Mouse (Mus musculus): Measurements from ENCODE around the gene Zfhx3. TPM values are rescaled to one million over a fixed set of nuclear protein-coding genes. Genes with fewer than 3 reads are reported as not detected.

The Zfhx3 gene
- total RNA-seq, 2 experiments from 2014 or later, result 4.2 to 5.5 TPM

GRCm38 (mm10) chr8:108733385-108733784 lies 790.9 kb downstream of the Zfhx3 start:
- no peak for DNase-seq (ENCODE audit: low spot score in 2 of 2)

GRCm38 (mm10) chr8:108736442-108736841 lies 794.0 kb downstream of the Zfhx3 start:
- DNase-seq (ENCODE audit: low spot score in 2 of 2), result no peak

DNA sequence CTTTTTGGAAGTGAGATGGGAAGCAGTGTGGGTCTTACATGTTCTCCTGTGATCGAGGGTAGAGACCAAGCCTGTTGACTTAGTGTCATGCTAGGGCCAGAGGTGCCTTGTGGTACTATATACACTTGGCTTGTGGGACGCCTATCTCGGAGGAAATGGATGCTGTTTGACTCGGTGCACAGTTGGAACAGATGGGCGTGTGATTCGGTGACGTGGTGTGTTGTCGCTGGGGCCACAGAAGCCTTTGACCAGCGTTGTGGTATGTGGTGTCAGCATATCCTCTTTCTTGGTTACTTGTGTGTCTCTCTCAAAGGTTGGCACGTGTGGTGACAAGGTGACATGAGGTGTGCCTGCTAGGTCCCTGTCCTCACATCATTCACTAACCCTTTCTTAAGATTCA lies 795.7 kb downstream of the Zfhx3 start:
- no peak for DNase-seq (ENCODE audit: low spot score in 2 of 2)

DNA sequence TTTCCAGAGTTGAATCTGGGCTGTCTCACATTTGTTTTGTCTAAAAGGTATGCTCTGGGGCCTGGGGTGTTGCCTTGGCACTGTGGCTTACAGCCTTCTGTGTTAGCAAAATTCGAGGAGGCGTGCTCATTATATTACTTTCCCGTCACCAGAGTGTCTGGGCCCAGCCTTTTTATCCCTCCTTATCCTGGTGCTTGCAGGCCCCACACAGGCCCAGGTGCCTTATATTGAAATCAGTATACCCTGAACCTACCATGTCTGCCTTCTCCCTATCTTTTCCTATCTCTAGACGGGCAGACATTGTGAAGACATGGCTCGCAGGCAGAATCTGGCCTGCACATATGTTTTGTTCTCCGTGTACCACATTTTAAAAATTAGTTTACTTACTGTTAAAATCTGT lies 797.1 kb downstream of the Zfhx3 start:
- DNase-seq (ENCODE audit: low spot score in 2 of 2), result no peak

DNA sequence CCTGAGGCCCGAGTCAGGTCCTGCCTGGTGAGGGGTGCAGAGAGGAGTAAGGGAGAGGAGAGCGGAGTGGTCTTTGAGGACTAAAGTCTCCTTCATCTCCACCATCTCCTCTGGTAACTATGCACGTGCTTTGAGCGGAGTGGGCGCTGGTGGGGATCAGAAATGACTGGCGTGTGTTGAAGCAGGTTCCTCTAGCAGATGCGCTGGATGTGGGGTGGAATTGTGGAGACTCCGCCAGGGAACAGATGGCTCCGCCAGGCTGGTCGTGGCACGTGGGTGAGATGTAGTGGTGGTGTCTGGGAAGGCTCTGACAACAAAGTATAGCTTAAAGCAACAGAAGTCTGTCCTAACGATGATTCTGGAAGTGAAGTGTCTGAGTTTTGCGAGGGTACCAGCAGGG lies 798.0 kb downstream of the Zfhx3 start:
- peak; percentile 81 to 88 for DNase-seq (ENCODE audit: low spot score in 2 of 2)

GRCm38 (mm10) chr8:108741651-108742050 lies 799.2 kb downstream of the Zfhx3 start:
- DNase-seq (ENCODE audit: low spot score in 2 of 2), result no peak

DNA sequence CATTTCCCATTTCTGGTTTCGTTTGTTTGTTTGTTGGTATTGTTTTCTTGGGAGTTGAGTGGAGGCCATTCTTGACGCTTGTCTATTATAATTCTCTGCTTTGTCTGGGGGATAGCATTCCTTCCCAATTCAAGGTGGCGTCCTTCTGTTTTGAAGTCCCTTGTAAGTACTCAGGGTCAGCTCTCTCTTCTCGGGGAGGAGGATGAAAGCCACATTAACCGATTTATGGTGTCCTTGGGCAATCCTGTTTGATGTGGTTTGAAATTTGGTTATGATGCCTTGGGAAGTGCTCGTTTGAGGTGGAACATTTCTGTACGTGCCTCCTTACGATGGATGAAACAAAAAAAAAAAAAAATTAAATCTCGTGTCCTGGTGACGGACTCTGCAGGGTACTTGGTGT lies 800.0 kb downstream of the Zfhx3 start:
- no peak for DNase-seq (ENCODE audit: low spot score in 2 of 2)

GRCm38 (mm10) chr8:108743238-108743637 lies 800.8 kb downstream of the Zfhx3 start:
- no peak for DNase-seq (ENCODE audit: low spot score in 2 of 2)

DNA sequence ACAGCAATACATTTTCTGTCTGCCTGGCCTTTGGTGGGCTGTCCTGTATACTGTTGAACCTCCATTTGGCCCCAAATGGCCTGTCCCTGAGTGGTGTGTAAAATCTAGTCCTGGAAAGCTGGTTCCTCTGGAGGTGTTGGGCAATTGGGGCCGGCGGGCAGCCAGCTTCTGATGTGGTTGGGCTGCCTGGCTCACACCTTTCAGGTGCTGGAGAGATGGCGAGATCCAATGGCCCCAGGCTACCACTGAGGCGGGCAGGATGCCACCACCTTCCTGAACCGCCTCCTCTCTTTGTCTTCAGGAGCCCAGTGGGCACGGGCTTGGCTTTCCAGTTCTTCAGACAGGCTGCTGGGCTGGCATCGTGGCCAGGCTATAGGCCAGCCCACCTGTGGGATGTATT lies 803.1 kb downstream of the Zfhx3 start:
- DNase-seq (ENCODE audit: low spot score in 2 of 2), result no peak

GRCm38 (mm10) chr8:108748095-108748494 lies 805.7 kb downstream of the Zfhx3 start:
- DNase-seq (ENCODE audit: low spot score in 2 of 2), result no peak

- DNase-seq (ENCODE audit: low spot score in 2 of 2), result no peak
Measured at GRCm38 (mm10) chr8:108748851-108749376, 806.5 kb downstream of the Zfhx3 start.

DNA sequence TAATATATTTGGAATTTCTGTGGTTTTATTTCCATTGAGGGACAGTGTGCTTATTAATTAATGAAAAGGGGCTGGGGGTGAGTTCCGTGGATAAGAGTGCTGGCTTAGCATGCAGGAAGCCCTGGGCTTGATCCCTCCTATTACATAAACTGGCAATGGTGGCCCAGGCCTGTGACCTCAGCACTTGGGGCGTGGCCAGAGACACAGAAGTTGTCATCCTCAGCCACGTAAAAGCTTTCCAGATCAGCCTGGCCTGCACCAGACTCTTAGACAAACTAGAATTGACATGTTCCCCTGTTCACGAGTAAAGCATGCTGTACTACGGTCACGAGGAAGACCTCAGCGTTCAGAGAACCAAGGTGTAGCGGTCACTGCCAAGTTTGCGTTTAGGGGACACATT lies 808.4 kb downstream of the Zfhx3 start:
- no peak for DNase-seq (ENCODE audit: low spot score in 2 of 2)

DNA sequence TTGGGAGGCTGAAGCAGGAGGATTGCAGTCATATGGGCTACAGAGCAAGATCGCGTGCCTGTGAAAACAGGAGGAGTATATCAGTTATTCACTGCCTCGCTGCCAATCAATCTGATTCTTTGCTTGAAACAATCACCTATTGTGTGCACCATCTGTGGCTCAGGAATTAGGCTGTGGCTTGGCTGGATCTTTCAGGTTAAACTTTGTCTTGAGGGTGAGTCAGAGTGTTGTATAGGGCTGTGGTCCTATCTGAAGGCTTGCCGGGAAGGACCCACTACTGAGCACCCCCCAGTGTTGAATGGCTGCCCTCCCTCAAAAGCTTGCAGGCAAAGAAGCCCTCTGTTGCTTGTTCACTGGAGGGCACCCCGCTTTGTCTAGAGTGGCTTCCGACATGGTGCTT lies 812.1 kb downstream of the Zfhx3 start:
- no peak for DNase-seq (ENCODE audit: low spot score in 2 of 2)

- DNase-seq (ENCODE audit: low spot score in 2 of 2), result no peak
Measured at GRCm38 (mm10) chr8:108755400-108756325, 813.2 kb downstream of the Zfhx3 start.

- DNase-seq (ENCODE audit: low spot score in 2 of 2), result peak; percentile 36 to 72
Measured at GRCm38 (mm10) chr8:108759511-108760330, 817.3 kb downstream of the Zfhx3 start.

DNA sequence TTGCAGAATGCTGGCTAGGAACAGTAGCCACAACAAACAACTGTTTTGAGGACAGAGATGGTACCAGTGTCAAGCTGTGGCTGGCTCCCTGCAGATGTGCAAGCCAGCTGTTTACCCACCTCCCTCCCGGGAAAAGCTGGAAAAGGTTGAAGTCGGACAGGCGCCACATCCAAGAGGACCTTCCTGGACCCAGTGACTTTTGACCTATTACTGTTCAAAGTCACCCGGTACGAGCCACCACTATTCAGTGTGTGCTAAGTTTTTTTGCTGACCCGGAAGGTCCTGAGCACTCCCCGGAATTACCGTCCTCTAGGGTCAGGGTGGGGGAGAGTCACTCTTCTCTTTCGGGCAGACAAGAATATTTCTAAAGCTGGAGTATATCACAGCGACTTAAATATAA lies 818.3 kb downstream of the Zfhx3 start:
- no peak for DNase-seq (ENCODE audit: low spot score in 2 of 2)

- DNase-seq (ENCODE audit: low spot score in 2 of 2), result no peak
Measured at GRCm38 (mm10) chr8:108762567-108762966, 820.1 kb downstream of the Zfhx3 start.

- no peak for DNase-seq (ENCODE audit: low spot score in 2 of 2)
Measured at GRCm38 (mm10) chr8:108764403-108765194, 822.2 kb downstream of the Zfhx3 start.

DNA sequence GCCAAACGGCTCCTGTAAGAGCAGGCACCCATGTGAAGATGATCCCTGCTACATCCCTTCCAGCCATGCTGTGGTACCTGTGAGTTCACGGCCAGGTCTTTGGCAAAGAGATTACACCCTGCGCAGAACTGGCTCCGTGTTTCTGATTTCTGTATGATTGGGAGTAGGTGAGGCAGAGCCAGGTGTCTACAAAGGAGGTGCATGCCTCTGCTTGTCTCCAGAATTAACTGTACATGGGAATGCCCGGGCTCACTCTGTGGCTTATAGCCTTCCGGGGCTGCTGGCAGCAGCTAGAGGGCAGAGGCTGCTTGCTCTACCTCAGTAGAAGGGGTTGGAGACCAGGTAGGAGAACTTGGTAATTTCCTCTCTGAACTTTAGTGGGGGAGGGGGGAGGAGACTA lies 823.7 kb downstream of the Zfhx3 start:
- no peak for DNase-seq (ENCODE audit: low spot score in 2 of 2)

DNA sequence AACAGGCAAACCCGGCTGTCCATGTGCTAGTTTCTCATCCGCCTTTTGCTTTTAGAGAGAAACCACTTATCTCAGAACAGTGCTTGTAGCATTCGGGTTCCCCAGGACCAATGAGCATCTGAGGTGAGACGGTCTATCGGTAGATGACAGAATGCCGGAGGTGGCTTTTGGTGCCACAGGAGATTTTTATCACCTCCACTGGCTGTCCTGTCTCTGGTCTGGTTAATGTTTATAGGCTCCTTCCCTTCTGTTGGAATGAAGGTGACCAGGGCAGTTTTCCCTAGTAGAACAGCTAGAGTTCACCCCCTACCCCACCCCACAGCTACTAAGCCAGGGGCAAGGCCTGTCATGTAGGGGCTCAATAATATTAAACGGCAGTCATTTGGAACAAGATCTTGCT lies 825.6 kb downstream of the Zfhx3 start:
- no peak for DNase-seq (ENCODE audit: low spot score in 2 of 2)

DNA sequence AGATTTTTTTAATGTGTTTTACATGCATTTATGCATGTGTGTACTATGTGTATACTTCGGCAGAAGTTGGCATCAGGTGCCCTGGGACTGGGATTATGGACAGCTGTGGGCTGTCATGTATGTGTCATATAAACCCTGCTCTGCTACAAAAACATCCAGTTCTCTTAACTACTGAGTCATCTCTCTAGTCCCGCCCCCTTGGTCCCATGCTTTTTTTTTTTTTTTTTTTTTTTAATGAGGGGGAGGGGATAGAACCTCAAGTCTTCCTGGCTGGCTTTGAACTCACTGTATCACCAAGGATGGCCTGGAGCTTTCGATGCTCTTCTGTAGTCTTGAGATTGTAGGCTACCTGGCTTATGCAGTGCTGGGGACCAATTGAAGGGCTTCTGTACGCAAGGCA lies 827.9 kb downstream of the Zfhx3 start:
- DNase-seq (ENCODE audit: low spot score in 2 of 2), result no peak
